Mouse (Mus musculus): ENCODE measurements around the gene Ksr2.
"Not testable (repeated sequence)": the region's sequence is repeated elsewhere in the genome, so short reads cannot be mapped to it uniquely, and the experiment has no call there.

Gene Ksr2
- long read RNA-seq, experiment 1, partial matches to known transcripts = 1 of 1 reads
- long read RNA-seq, experiment 1, other reads (novel, unspliced or antisense) = 0 of 1 reads
- long read RNA-seq, experiment 2, partial matches to known transcripts = 0 of 1 reads
- long read RNA-seq, experiment 2, other reads (novel, unspliced or antisense) = 1 of 1 reads

- intact Hi-C loops (cut with DNase I) = no loop called here
Measured at GRCm38 (mm10) chr5:117413507-117414501, at the start of gene Ksr2. Ksr2 (plus strand) TSS chr5:117414000.

- intact Hi-C loops (cut with DNase I) = no loop called here
Measured at GRCm38 (mm10) chr5:117364821-117365220, 49.0 kb upstream of the Ksr2 start.

- intact Hi-C loops (cut with DNase I) = no loop called here
Measured at GRCm38 (mm10) chr5:117365904-117366561, 47.8 kb upstream of the Ksr2 start.

- intact Hi-C loops (cut with DNase I) = no loop called here
Measured at GRCm38 (mm10) chr5:117367206-117367605, 46.6 kb upstream of the Ksr2 start.

GRCm38 (mm10) chr5:117370592-117370991 lies 43.2 kb upstream of the Ksr2 start:
- intact Hi-C loops (cut with DNase I) = no loop called here

GRCm38 (mm10) chr5:117373418-117373817 lies 40.4 kb upstream of the Ksr2 start:
- intact Hi-C loops (cut with DNase I) = no loop called here

GRCm38 (mm10) chr5:117374372-117375049 lies 39.3 kb upstream of the Ksr2 start:
- intact Hi-C loops (cut with DNase I) = no loop called here

GRCm38 (mm10) chr5:117376331-117376761 lies 37.5 kb upstream of the Ksr2 start:
- intact Hi-C loops (cut with DNase I) = no loop called here

- intact Hi-C loops (cut with DNase I) = not testable (repeated sequence)
Measured at GRCm38 (mm10) chr5:117377731-117378130, 36.1 kb upstream of the Ksr2 start.

- intact Hi-C loops (cut with DNase I) = no loop called here
Measured at GRCm38 (mm10) chr5:117380199-117380598, 33.6 kb upstream of the Ksr2 start.

GRCm38 (mm10) chr5:117381785-117382184 lies 32.0 kb upstream of the Ksr2 start:
- intact Hi-C loops (cut with DNase I) = no loop called here

GRCm38 (mm10) chr5:117383198-117383597 lies 30.6 kb upstream of the Ksr2 start:
- intact Hi-C loops (cut with DNase I) = no loop called here

GRCm38 (mm10) chr5:117388296-117388751 lies 25.5 kb upstream of the Ksr2 start:
- intact Hi-C loops (cut with DNase I) = no loop called here

- intact Hi-C loops (cut with DNase I) = no loop called here
Measured at GRCm38 (mm10) chr5:117388877-117389276, 24.9 kb upstream of the Ksr2 start, which contains the start of gene Rfc5. Rfc5 (minus strand) TSS chr5:117389047.

- intact Hi-C loops (cut with DNase I) = no loop called here
Measured at GRCm38 (mm10) chr5:117390895-117391294, 22.9 kb upstream of the Ksr2 start.

- intact Hi-C loops (cut with DNase I) = no loop called here
Measured at GRCm38 (mm10) chr5:117395834-117396233, 18.0 kb upstream of the Ksr2 start.

GRCm38 (mm10) chr5:117396596-117397014 lies 17.2 kb upstream of the Ksr2 start:
- intact Hi-C loops (cut with DNase I) = no loop called here

- intact Hi-C loops (cut with DNase I) = no loop called here
Measured at GRCm38 (mm10) chr5:117397371-117397770, 16.4 kb upstream of the Ksr2 start.

- intact Hi-C loops (cut with DNase I) = no loop called here
Measured at GRCm38 (mm10) chr5:117398007-117398550, 15.7 kb upstream of the Ksr2 start.

- intact Hi-C loops (cut with DNase I) = no loop called here
Measured at GRCm38 (mm10) chr5:117399281-117399680, 14.5 kb upstream of the Ksr2 start.

- intact Hi-C loops (cut with DNase I) = no loop called here
Measured at GRCm38 (mm10) chr5:117403609-117404008, 10.2 kb upstream of the Ksr2 start.

All from adrenal gland (tissue).